Mouse (Mus musculus): ENCODE measurements at regions not wholly inside any gene's neighbourhood (a gene's known extent, or its start where the extent isn't known, plus 50 kb on each side); places are given as distances from the start of the nearest gene placed in this dataset.

DNA sequence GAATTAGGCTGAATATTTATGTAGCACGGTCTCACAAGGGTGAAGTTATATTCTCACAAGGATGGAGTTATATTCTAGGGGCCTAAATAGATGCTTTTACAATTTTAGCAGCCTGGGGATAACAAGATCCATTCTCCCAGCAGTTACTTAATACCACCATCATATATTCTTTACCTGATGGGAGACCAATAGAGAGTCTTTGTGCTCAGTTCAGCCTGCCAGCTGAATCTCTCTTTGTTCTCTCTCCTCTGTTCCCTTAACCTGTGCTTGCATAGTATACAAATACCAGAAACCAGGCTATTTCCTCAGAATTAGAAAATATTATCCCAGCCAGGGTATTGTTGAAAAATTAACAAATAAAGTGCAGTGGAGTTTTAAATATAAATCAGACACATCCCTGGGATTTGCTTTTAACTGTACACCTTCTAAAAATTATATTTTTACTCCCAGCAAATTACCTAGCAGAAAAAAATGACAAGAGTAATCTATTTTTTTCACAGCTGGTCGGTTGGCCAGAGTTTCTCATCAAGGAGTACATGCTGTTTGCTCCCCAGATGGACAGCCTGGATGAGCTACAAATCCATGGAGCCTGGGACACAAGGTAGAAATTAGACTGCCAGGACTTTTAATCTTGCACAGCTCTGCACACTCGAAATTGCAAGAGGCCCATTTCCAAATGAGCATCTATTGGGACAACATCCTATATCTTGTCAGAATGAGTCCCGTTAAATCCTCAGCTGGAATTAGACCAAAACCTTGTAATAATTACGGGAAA is 281.0 kb upstream of the 4930452B06Rik start:
- no peak for TF ChIP-seq POLR2A (IDR thresholded peaks at IDR 0.05; ENCODE audit: borderline replicate concordance, extremely low read depth, insufficient read depth, insufficient read length)
- Histone ChIP-seq H3K4me3 (replicated peaks; ENCODE audit: low read length) (no peak overlapping the region), H3K9ac (ENCODE audit: low read depth, low read length, severe bottlenecking) (no peak overlapping the region), H3K27me3 (ENCODE audit: control insufficient read depth, insufficient read depth, low read length) (no peaks in the 10 kb centered on the region), H3K9me3 (ENCODE audit: control insufficient read depth, low read length) (no peaks in the 10 kb centered on the region), H3K36me3 (ENCODE audit: control insufficient read depth, insufficient read depth, low read length) (no peaks in the 10 kb centered on the region), H3K27ac (replicated peaks; ENCODE audit: low read depth, low read length) (no peak overlapping the region), H3K4me1 (ENCODE audit: control insufficient read depth, insufficient read depth, low read length) (no peaks in the 10 kb centered on the region), H3K4me2 (replicated peaks; ENCODE audit: low read depth, low read length, severe bottlenecking) (no peak overlapping the region)
- DNase-seq (ENCODE audit: low spot score) (no peak), ATAC-seq (ENCODE audit: low FRiP score, low read depth) (no peak)
- 74% methylated on average over 5 of the region's 5 CpGs for WGBS

DNA sequence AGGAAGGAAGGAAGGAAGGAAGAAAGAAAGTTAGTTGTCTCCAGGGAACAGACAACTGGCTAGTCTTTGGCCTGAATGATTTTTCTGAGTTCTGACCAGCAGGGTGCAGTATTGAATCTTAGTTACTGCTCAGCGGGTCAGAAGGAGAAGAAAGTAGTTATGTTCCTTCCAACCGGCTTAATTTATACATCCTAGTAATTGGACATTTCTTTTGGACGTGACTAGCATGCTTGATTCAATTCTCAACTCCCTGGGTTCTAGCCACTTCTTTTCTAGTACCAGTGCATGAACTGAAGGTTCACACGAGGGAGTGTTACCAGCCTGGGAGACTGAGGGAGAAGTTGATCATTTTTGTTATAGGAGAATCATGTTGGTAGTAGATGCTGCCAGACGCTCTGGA is 269.1 kb upstream of the 4930452B06Rik start:
- TF ChIP-seq POLR2A (IDR thresholded peaks at IDR 0.05; ENCODE audit: borderline replicate concordance, extremely low read depth, insufficient read depth, insufficient read length) = no peak
- WGBS = 22% methylated on average over 5 of the region's 5 CpGs
- no peaks in the 10 kb centered on the region for H3K4me1 ChIP-seq (ENCODE audit: control insufficient read depth, insufficient read depth, low read length)

More for the DNA sequence above, 269.1 kb upstream of the 4930452B06Rik start:
- DNase-seq (ENCODE audit: low spot score) = peak; percentile 77
- no peak overlapping the region for H3K27ac ChIP-seq (replicated peaks; ENCODE audit: low read depth, low read length)
- no peaks in the 10 kb centered on the region for H3K36me3 ChIP-seq (ENCODE audit: control insufficient read depth, insufficient read depth, low read length)
- no peak overlapping the region for H3K4me3 ChIP-seq (replicated peaks; ENCODE audit: low read length)
- H3K4me2 ChIP-seq (replicated peaks; ENCODE audit: low read depth, low read length, severe bottlenecking) = no peak overlapping the region
- no peaks in the 10 kb centered on the region for H3K9me3 ChIP-seq (ENCODE audit: control insufficient read depth, low read length)
- H3K27me3 ChIP-seq (ENCODE audit: control insufficient read depth, insufficient read depth, low read length) = no peaks in the 10 kb centered on the region
- ATAC-seq (ENCODE audit: low FRiP score, low read depth) = no peak
- H3K9ac ChIP-seq (ENCODE audit: low read depth, low read length, severe bottlenecking) = no peak overlapping the region
